Mouse (Mus musculus) gastrocnemius, postnatal 25 days (tissue): ENCODE measurements around the gene Chst2. TPM values are rescaled to one million over a fixed set of nuclear protein-coding genes. Genes with fewer than 3 reads are reported as not detected.

Experiments used
- DNase-seq: peaks from one replicate; pipeline ENCODE4 v3.0.0; 2022
- long read RNA-seq, 2 experiments: library from polyadenylated mRNA; stranded (forward); transcript quantifications; one replicate each; pipeline ENCODE4 v2.0.0; 2021
- total RNA-seq, 2 experiments: library from RNA; stranded (reverse); gene quantifications; 1 replicate in 1 of 2; 2 replicates in 1 of 2; pipeline ENCODE4 v1.2.3; 2021

Chst2 gene
- under 1 TPM; 0.88 to 0.90 TPM for total RNA-seq
- long read RNA-seq, experiment 1, full-length matches to known transcripts = 1 of 1 reads
- long read RNA-seq, experiment 1, partial matches to known transcripts = 0 of 1 reads
- long read RNA-seq, experiment 1, other reads (novel, unspliced or antisense) = 0 of 1 reads
- long read RNA-seq, experiment 2, full-length matches to known transcripts = 2 of 2 reads
- long read RNA-seq, experiment 2, partial matches to known transcripts = 0 of 2 reads
- long read RNA-seq, experiment 2, other reads (novel, unspliced or antisense) = 0 of 2 reads

DNA sequence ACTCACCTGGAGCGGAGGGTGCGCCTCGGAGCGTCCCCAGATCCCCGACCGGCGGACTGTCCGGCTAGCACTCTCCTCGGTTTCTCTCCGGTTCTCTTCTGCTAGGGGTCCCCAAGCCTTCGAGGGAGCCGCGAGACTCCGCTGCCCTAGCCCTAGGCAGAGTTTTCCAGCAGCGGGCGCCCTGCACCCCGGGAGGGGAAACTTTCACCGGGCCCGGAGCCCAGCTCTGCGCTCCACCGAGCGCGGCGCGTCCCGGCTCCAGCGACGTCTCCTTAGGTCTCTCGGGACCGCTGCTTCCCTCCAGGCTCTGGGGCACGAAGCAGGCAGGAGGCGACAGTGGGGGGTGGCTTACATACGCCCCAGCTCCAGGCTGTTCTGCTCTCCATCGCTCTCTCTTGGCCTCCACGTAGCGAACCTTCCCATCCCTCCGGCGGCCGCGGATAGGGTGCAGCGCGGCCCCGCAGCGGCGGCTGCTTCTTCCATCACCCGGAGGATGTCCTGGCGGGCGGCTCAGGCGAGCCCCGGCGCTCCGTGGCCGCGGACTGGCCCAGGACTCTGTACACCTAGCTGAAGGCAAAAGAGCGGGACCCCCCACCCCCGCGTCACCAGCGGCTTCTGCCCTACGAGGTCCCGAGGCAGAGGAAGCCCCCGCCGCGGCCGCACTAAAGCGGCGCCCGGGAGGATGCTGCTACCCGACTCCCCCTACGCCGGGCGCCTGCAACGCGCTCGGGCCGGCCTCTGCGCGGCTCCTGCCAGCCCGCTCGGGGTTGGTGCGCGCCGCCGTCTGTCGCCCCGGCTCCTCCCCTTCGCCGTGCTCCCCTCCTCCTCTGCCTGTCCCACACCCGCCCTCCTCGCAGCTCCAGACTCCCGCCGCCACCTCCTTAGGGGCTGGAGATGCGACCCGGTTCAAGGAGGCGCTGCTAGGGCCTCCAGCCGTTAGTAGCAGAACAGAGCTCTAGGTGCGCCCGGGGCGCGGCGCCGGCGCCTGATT lies at the start of gene Chst2:
Chst2 (minus strand) TSS at position 152 of the 991 bp plus-strand sequence.
- peak; percentile 89 for DNase-seq

DNA sequence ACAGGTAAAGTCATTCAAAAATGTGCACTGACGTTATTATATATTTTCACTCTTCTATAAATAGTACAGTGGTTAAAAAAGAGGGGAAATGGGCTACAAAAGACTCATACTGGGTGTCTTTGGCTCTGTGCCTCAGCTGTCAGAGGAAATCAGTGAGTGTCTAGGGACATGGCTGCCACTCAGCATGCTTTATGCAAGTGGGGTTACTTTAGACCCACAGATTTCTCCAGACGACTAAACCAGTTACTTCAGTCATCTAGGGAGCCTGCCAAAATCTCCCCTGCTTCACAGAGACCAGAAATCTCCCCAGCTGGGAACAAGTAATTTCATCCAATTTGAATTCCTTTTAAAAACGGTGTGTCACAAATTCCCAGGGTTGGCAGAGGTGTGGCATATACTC lies 45.4 kb upstream of the Chst2 start:
- DNase-seq = no peak

DNA sequence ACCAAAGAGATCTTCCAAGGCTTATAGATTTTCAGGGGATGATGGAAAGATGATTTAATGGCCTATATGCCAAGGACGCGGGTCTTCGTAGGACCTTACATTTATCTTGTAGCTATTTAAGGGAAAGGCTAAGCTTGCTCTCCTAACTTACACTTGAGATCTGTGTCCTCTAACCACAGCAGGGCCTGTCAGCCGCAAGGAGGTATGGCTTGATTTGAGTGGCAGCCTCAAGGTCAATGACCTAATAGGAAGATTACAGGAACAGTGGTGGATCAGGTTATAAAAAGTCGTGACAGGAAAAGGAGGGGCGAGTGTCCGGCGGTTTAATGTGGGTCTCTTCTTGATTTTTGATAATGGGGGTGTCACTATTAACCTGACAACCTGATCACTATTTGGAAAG lies 44.1 kb upstream of the Chst2 start:
- DNase-seq = no peak

DNA sequence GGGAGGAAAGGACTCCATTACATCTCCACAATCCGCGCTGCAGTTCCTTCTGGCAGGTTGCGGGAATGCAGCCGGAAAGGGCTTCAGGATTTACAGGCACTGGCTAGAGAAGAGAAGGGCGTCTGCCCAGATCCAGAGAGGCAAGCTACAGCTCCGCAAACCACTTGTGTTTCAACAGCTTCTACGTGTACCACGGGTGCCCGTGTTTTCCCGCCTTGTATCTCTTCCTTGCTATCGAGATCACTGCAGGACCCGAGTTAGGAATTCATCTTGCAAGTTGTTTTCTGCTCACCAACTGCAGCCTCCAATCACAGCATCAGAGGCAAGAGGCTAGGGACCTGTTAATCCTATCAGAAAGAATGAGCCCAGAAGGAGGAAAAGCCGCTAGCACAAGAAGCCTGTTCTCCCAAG lies 35.8 kb upstream of the Chst2 start:
- no peak for DNase-seq

DNA sequence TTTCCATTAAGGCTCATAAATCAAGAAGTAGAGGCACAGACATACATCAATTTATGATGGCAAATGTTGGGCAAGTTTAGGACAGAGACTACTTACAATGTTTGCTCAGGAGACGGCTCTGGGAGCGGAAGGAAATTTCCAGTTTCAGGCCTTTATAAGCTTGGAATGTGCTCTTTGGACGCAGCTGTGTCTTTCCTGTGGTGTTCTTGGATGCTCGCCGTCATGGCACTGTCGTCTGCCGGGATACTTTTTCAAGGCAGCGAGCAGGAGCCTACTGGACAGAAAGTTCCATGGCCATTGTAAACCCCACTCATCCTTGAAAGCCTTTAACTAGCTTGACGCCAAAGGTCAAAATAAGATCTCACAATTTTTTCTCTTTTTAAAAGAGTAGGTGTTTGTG lies 31.4 kb upstream of the Chst2 start:
- DNase-seq = no peak

DNA sequence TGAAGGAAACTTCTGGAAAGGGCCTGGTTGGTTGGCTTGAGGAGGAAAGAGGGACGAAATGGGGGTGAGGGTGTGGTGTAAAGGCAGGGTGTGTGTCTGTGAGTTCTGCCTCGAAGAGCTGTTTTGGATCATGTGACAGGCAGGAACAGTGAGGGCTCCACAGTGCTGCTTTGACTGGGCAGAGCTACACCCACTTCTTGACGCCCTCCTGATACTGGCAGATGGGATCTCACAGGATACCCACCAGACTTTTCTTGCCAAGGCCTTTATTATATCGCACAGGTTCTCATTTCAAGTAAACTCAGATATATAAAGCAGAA lies 29.7 kb upstream of the Chst2 start:
- DNase-seq = no peak

DNA sequence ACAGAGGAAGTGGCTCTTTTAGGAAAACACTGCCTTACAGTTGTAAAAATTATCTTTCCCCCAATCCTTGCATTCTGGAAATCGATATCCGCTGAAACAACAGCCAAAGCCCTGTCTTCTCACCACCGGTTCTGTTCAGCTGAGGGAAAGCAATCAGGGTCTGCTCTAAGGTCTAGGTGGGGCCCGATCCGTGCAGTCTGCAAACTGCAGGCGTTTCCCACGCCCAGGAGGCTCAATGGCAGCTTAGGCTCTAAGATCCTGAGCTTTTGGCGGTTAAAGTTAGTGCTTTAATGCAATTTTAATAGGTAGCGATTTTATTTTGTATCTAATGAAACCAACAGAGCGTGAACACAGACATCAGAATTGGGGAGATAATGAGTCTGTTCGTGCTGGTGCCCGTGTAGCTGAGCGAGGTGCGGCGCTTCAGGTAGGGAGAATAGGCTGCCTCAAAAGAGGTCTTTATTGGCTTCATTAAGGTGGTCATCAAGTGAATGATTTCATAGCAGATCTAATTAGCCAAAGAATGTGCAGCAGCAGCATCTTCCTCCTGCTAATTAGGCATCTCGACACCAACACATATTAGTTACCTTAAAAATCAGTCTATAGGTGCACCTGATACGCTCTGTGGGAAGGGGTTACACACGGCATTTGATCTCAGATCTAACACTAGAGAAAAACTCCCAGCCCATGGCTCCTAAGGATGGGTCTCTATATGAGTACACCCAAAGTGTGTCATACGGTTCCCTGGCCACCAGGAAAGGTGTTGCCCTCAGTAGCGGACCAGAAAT lies 29.2 kb upstream of the Chst2 start:
- no peak for DNase-seq

DNA sequence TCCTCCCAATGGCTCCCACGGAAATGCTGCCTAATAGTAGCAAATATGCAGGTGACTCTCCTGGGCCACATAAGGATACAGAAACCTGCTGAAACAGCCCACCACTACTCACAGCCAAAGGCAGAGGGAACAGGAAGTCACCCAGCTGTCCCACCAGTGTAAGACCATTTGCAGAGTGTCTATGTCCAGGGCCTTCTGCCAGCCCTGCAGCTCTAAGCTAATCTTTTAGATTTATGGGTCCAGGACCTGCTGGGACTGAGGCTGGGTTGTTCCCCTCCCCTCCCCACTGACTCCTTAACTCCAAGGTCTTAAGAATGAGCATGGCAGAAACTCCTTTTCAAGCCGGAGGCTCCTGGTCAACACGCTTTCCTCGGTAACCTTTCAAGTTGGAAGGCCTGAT lies 21.8 kb upstream of the Chst2 start:
- no peak for DNase-seq

DNA sequence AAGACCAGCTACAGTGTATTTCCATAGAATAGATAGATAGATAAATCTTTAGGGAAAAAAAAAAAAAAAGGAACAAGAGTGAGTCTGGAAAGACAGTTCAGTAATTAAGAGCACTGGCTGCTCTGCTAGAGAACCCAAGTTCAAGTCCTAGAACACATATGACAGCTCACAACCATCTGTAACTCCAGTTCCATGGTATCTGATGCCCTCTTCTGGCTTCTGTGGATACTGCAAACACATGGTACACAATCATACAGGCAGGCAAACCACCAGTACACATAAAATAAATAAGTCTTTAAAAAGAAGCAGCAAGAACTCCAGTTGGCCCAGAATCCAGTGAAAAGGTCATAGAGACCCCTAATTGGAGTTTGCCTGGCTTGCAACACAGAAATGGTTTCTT lies 7.4 kb upstream of the Chst2 start:
- no peak for DNase-seq

DNA sequence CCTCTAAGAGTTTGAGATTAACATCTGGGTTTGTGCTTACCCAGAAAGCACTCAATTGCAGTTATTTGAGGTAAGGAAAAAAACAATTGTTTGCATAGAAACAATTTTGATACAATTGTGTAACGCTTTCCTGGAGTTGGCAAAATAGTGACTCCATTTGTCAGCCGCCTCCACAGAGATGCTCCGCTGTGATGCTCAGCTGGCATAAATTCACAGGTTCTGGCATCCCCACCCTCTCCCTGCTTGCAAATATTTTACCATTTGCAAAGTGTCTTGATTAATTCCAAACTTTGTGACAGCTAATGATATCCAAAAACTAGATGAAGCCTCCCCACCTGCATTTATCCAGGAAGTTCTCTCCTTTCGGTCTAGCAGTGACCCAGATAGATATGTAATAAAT lies 5.5 kb upstream of the Chst2 start:
- DNase-seq = no peak

DNA sequence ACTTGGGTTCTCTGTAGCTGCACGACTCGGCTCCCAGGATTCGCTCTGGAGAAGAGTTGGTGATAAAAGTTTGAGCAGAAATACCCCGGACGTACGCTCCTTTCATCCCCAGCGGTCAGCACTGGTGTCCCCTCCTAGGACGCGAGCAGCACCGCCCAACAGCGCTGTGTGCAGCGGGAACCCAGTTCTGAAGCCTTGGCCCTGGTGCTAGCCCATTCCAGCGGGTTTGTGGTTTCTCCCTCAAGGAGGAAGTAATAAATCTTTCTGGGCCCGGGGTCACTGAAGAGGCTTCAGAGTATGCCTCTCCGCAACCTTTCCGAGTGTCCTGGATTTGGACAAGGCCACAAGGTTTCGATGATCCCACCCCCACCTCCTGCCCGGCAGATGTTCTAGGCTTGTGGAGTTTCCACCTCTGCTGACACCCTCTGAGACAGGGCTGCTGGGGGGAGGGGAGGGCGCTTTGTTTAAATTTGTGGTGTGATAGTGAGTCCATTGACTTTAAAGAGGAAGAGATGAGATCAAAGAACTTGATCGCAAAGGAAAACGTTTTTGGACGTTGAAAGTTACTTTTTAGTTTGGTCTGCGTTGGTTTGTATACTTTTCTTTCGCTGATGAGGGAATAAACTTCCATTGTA lies 1.2 kb upstream of the Chst2 start:
- no peak for DNase-seq

DNA sequence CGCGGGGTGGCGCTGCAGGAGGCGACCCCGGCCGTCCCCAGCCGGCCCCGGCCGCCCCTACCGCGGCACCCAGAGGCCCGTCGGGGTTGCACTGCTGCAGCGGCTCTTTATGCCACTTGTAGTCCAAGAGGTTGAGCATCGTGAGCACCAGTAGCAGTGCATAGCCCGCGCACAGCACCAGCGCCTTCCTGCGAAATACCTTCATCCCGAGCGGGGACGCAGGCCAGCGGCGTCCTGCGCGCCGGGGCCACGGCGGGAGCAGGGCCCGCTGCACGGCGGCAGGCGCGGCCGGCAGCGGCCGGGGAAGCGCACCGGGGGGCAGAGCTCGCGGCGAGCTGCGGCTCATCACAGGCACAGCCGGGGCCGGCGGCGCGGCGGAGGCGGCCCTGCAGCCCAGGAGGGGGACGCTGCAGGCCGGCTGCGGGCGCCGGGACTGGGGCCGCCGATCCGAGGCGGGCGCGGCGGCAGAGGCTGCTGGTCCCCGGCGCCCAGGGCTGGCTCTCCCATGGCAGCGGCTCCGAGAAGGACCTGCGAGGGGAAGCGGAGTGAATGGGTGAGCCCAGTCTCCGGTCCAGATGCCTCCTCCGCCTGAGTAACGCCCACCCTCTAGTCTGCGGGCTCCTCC lies 464 bp downstream of the Chst2 start:
- peak; percentile 19 for DNase-seq

DNA sequence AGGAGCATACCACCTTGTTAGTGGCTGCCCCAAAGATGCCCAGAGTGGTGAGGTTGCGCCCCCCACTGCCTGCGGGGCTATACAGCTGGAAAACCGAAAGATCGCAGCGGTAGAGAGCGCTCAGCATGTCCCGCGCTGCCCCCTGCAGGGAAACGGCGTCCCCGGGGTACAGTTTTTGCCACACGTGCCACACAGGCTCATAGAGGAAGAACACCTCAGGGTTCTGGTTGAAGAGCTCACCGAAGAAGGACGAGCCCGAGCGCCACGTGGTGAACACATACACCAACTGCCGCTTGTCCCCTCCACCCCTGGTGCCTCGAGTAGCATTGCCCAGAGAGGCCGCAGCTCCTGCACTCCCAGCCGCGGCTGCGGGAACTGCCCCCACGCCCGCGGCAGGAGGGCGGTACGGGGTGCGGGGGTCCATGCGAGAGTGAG lies 994 bp downstream of the Chst2 start:
- DNase-seq = peak; percentile 46

DNA sequence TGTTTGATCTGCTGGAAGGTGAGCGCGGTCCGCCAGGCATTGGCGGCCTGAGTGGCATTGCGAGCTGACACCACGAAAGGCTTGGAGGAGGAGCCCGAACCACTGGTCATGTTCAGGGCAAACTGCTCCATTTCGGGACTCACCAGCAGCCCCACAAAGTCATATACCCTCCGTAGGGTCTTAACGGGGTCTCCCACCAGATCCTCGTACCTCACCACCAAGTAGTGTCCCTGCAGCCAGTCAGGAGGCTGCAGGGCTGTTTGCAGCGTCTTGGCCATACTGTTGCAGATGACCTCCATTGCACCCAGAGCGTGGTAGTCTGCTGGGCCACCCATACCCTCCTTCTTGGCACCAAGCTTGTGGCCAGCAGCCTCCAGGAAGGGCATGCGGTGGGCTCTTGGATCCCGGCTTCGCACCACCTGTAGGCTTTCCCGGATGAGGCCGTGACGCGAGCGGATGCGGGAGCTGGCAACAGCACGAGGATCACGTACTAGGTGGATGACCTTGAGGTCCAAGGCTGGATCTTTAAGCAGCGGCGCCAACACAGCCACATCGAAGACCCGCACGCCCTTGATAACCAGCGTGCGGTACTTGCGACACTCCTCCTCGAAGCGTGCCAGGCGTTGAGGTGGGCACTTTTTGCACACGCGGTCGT lies 1.6 kb downstream of the Chst2 start:
- no peak for DNase-seq

DNA sequence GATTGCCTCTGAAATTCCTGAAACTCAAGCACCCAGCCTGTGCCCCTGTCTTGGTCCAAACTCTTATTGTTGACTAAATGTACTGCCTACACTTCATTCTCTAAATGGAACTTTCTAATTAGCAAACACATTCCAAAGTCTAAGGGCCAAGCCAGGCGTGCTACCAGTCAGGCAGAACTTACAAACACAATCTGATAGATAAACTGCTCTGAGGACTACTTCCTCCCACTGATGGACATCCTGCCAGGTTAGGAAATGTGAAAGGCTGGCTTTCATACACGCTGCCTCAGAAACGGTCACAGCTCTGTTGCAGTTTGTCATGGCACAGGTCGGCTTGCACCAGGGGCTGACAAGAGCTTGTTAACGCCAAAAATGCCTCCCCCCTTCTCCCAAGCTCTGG lies 4.8 kb downstream of the Chst2 start:
- no peak for DNase-seq

DNA sequence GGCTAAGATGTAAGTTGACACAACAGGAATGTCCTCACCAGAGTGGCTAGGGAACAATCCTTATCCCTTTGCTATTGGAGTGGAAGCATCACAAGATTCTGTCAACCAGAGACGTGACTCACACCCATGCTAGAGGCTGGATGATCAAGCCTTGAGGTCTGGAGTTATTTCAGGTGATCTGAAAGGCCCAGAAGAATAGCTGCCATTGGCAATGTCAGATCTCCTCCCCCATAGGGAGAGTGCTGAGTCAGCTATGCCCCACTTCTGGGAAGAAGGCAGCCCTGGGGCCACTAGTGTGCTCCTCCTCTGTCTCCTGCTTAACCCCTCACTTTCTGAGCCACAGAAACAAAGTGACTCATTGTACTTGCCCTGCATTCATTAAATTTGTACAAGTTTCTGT lies 14.5 kb downstream of the Chst2 start:
- no peak for DNase-seq

DNA sequence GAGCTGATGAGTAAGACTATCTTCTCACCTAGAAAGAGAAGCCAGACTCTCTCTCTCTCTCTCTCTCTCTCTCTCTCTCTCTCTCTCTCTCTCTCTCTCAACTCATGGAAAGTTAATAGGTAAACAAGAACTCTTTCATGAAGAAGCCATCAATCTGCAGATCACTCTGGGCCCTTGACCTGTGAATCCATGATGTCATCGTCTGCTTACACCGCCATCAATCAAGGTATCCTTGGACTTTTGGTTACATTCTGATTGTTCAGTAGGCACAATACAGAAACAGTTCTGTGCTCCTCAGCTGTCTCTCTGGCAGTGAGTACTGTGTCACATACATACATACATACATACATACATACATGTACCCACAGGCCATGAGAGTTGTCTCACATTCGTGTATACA lies 16.6 kb downstream of the Chst2 start:
- DNase-seq = no peak

DNA sequence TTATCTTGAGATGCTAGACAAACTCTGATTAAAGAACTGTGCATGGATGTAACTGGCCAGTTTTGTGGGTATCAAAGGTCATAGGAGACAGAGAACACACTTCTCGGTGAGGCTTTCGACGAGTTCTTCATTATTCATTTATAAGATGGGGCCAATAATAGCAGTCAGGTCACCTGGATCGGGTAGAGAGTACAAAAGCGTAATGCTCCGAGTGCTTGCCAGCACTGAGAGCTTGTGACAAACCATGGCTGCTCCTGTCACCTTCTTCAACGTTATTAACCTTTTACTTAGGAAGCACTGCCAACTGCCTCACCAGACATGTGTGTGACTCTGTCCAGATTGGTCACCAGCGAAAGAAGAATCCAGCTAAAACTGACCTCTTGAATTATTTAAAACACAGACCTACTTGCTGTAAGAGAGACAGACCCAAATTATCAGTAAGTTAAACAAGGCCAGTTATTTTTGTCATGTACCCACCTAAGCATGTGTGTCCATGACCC lies 18.6 kb downstream of the Chst2 start:
- DNase-seq = no peak

DNA sequence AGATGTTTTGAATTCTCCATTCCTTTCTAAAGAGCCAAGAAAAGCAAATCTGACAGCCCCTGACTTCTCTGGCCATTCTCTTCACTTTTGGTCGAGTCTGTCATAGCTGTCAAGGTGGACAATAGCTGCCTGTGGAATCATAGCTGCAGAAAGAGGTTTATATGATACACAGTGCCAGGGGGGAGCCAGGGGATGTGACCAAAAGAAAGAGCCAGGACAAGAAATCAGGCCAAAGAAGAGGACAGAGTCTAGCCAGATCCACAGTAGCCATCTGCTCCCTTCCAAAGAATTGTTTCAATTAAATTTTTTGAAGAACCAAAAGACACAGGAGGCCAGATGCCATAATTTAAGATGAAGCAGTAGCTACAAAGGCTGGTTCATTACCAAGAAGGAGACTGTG lies 30.6 kb downstream of the Chst2 start:
- DNase-seq = no peak

DNA sequence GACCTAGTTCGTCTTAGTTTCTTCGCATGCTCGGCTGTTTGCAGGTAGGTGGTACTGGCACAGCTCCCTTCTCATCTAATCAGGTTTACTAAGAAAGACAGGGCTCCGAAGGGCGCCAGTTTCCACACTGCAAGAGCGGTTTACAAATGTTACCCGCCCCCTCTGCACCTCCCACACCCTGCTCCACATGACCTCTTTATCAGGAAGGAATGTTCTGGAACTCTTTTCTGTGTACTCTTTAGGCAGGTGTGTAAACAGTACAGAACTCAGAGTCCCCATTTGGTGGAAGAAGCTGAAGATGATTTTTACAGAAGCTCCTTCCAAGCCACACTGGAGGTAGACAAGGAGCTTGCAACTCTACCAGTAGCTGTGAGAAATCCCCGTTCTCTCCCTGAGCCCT lies 31.2 kb downstream of the Chst2 start:
- no peak for DNase-seq

DNA sequence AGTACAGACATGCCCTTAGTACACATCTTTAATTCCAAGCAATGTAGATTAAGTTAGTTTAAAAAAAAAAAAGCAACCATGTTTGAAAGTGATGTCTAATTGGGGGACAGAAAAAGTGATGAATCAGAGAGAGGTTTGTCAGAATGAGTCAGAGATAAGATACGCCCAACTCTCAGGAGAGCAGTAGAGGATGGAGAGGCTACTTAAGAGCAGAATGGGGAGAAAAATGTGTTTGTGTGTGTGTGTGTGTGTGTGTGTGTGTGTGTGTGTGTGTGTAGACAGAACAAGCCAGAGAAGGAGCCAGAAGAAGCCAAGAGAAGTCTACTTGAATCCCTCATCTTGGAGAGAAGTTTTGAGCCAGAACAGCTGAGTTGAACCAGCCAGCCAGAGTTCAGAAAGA lies 32.8 kb downstream of the Chst2 start:
- no peak for DNase-seq
